Mouse (Mus musculus) hematopoietic stem cell, adult 5-6 weeks (primary cell): Measurements from ENCODE around the gene Pter. TPM values are rescaled to one million over a fixed set of nuclear protein-coding genes. Genes with fewer than 3 reads are reported as not detected.

Experiments used
- ATAC-seq, 2 experiments: fragments of 125-278 bp in 1 of 2; replicated peaks in 1 of 2; 2 replicates each; pipeline ENCODE4 v1.8.0; 2016 to 2017; ENCODE audit warnings: inconsistent platforms in 2 of 2, mild to moderate bottlenecking in 2 of 2, moderate number of reproducible peaks in 2 of 2, low read depth in 1 of 2, moderate TSS enrichment in 1 of 2; ENCODE audit not compliant: low FRiP score in 2 of 2, poor library complexity in 2 of 2, severe bottlenecking in 2 of 2, insufficient read depth in 1 of 2, low TSS enrichment in 1 of 2
- total RNA-seq: library from RNA; stranded (forward); fragments of 172-1452, 232-1000 nt; gene quantifications from 2 replicates; pipeline ENCODE4 v1.2.3, GENCODE M21; 2017

Pter gene
- 13.9 and 24.6 TPM in 2 replicates for total RNA-seq

DNA sequence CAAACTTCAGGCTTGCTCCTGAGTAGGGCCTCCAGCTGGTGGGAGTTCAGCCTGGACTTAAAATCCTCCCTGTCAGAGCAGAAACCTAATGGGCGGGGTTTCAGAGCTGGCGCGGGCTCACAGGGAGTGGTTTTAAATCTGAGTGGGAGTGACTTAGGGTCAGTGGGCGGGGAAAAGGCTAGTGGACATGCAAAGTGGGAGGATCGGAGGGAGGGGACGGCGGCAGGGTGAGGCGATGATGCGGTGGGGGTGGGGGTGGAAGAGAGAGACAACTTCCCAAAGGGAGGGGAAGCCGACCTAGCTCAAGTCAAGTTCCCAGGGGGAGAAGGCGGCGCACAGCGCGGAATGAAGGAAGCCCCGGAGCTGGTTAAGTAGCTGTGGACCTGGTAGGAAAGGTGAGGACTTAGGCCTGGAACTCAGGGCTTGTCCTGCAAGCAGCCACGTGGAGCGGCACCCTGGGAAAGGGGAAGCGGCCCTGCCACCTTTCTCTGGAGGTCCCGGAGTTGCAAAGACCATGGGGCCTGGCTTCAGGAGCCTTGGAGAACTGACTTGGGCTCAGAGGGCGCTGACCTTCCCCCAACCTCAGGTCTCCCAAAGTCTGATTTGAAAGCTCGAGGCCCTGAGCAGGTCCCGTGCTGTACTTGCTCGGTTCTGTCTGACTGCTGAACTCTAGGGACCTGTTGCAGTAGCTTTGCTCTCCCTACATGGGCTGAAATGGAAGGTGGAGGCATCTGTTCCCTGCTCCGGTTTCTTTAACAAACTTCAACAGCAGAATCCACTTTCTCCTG is at the start of gene Pter:
Gene Pter, plus strand, starts transcription at position 238 of the 788 bp plus-strand sequence.
- peak; percentile 98 for ATAC-seq

DNA sequence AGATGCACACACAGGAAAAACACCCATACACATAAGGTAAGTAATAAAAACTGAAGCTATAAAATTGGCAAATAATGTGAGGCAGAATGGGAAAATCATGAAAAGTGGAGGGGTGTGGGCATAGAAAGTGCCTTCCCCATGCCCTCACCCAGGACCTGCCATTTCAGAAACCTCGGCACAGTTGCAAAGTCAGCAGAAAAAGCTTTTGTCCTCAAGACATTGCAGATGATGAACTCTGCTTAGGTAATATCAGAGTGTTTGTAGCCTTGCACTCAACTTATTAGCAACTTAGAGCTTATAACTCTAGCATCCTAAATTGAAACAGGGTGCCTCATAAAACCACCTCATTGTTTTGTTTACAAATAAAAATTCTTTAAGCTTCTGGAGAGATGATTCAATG is 49.6 kb upstream of the Pter start:
- no peak for ATAC-seq

DNA sequence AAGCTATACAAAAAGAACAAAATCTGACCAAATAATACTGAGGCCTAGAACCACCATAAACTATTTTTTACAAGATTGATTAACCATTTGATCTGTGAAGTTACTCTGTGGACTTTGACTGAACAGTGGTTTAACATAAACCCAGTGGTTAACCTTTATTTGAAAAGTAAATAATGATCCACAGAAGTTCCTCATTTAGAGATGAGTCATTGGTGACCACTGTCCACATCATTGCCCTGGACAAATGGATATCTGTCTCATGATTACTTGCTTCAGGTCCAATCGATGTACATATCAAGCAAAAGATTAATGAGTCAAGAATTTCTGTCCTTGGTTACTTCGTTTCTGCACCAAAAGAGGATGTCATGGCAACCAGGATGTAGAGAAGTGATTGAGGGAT is 44.3 kb upstream of the Pter start:
- ATAC-seq: no peak

DNA sequence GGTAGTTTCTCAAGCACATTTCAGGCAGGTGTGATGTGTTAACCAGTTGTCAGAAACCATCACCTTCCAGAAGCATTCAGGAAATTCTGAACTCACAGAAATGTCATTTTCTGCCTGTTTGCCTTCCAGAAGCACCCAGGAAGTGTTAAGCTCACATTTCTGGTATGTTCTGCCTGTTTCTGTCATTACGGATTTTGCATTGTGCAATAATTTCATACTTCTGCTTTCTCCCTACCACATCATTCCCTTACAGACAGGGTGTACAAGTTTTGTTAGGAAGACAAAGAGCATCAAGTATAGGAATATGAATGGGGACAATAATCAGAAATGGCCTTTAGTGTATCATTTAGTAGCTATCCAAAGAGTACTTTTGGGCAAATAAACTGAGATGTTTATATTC is 42.8 kb upstream of the Pter start:
- ATAC-seq: no peak

DNA sequence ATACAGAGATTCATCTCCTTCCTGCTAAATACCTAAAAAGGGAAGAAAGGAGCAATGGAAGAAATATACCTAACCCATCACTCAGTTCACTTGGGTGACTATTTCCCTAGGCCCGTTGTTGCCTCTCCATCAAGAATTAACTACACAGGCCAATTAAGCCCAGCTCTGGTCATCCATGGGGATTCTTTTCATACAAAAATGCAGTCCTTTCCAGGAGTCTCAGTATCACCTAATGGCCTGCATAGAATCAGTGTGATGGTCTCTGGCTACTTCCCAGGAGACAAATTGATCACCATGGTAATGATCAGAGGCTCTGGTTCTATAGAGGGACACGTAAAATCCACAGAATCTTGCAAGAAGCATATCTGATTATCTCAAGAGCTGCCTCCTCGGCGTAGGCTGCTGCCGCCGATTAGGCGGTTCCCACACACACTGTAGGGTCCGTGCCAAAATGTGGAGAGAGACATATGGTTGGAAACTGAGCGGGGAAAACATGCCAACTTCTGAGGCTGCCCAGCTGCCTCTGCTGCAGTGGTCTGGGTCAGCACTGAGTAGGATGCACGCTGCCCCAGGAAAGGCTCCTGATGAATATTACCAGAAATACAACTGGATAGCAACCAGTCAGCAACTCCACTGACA is 40.4 kb upstream of the Pter start:
- ATAC-seq: no peak

DNA sequence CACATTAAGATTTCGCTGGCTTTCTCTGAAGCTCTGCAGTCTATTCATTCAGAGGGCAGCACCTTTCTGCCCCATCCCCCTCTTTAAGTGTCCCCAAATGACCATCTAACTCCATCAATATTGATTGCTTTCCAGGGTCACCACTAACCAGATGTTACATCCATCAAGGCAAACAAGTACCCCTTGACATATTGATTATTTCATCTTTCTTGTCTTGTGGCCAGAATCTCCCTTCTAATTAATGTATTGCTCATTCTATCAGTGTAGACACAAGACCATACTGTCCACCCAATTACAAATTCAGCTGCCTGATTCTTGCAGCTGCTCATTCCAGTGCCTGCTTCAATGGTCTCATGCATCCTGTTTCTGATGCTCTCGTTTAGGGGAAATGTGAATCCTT is 36.8 kb upstream of the Pter start:
- ATAC-seq: no peak

DNA sequence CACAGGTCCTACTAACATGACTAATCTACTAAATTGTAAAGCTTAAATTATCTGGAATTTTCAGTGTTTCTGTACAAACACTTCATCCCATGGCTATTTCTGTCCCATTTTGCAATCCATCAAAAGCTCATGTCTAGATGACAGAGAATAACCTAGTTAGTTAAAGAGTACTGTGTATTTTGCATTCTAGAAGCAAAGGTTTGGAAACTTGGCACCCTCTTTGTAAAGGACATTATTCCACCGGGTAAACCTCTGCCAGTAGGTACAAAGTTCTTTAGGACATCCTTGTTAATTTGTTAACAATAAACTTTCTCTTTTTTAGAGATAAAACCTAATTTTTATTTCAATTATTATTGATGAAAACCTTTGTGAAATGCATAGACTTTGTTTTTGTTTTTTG is 18.1 kb upstream of the Pter start:
- no peak for ATAC-seq

DNA sequence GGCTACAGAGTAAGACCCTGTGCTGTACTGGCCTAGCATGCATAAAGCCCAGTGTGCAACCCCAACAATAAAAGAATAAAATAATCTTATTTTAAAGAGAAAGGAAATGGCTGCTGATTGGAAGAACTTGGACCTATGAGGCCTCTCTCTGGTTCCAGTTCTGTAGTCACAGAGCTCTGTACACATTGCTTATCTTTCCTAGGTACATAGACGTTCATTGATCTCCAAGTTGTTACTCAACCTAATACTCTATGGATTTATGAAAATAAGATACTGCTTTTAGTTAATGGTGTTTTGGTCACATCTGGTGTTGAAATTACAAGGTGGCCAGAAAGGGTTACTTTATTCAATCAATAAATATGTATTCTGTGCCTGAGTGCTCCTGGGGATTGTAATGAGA is 1.8 kb downstream of the Pter start:
- ATAC-seq: no peak

DNA sequence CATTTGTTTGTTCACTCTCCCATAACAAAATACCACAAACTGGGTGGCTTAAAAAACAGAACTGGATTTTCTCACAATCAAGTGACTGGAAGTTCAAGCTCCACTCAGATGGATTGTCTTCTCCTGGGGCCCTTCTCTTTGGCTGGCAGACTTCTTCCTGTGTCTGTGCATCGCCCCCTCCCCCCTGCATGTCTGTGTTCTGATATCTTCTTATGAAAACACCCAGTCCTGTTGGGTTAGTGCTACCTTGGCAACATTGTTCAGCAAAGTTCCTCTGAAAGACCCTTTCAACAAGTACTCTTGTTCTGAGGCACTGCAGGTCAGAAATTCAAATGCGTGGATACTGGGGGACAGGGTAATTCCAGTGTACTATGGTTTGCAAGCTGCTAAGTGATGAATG is 6.5 kb downstream of the Pter start:
- no peak for ATAC-seq

DNA sequence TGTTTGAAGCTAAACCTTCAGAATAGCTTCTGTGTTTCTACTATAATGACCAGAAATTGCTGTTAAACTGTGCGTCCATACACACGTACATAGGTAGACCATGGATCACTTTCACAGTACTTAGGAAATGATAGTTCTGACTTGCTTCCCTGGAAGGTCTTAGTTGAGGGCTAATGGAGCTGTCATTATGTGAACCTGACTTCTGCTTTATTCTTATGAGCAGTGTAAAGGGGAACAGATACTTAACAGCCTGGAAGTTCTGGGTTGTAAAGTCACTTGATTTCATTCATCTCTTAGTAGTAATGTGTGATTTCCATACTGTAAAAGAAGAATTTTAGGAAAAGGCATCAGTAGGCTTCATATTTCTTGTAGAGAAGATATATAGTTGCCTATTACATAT is 10.1 kb downstream of the Pter start:
- no peak for ATAC-seq

DNA sequence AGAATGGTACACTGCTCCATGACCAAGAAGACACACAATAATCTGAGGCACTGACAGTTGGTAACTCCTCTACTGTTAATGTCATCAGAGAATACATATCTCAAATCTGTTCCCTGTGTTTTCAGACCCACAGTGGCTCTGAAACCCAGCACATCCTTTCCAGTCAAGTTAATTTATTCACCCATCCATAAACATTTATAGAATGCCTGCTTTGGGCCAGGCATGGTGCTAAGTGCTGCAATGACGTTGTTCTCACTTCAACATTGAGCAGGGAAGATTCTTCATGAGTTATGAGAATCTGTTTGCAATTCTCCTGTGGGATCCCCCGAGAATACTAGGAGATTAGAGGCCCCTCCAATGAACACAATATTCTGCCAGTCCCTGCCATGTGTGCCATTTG is 11.4 kb downstream of the Pter start:
- ATAC-seq: no peak

DNA sequence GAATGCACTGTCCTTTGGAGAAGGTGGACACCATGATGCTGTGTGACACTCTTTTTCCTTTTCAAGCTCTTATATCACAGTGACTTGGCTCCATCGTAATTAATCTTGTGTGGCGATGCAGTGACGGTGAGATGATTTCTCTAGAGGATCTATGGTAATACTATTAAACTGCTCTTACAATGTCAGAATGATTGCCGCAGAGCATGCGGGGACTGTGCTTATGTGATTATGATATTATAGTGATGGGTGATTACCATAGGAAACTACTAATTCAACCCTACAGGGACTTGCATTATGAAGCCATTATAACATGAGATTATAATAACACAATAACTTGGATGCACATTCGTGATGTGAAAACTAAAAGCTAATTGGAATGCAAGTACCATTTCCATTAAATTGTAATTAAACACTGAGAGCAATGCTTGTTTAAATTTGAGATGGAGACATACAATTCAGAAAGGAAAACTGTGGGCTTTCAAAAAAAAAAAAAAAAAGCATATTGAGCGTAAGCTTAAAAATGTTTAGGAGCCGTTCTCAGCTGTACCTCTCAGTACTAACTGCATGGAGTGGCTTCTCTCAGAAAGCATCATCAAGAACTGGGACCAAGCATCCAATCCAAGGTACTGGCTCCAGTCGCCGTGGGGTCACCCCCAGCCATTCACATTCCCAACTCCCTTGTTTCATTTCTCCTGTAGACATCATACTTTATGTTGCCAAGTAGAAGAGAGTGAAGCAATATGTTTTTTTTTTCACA is 13.8 kb downstream of the Pter start:
- ATAC-seq: no peak

DNA sequence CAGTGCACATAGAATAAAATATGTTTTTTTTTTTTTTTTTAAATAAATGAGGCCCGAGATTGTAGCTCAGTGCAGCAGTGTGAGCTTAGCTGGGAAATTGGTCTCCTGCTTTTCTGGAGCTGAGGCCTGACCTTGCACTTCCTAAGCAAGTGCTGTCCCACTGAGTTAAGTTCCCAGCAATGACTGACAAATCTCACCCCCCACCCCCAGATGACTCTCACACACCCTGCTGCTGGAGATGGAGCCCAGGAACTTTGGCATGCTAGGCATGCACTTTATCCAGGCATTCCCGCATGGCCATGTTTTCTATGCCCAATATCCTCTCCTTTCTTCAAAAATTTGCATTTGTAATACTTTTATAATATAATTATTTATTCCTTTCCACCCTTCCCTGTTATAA is 14.8 kb downstream of the Pter start:
- ATAC-seq: no peak

DNA sequence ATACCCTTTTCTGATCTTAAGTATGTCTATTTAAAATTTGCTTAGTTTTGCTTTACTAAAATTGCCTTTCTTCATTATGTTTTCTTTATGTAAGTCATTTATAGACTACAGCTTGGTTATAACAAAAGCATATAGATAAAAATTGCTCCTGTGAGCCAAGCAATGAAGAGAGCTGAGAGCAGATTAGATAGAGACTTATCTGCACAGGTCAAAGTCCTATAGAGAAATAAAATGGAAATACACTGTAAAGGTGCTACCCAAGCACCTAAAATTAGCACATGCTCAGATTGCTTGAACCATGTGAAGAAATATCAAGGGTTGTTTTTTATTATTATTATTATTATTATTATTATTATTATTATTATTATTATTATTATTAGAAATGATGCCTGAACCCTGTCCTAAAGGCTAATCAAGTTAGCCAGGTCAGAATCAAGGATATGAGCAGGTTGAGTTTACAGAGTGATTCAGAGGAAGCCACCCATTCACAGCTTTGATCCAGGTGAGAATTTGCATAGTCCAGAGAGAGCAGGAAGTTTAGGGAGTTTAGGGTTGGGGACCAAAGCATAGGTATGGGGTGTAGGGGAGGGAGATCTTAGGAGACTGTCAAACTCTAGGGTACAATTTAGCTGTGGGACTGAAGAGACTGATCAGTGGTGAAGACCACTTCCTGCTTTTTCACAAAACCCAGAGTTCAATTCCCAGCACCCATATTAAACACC is 33.0 kb downstream of the Pter start:
- ATAC-seq: no peak

DNA sequence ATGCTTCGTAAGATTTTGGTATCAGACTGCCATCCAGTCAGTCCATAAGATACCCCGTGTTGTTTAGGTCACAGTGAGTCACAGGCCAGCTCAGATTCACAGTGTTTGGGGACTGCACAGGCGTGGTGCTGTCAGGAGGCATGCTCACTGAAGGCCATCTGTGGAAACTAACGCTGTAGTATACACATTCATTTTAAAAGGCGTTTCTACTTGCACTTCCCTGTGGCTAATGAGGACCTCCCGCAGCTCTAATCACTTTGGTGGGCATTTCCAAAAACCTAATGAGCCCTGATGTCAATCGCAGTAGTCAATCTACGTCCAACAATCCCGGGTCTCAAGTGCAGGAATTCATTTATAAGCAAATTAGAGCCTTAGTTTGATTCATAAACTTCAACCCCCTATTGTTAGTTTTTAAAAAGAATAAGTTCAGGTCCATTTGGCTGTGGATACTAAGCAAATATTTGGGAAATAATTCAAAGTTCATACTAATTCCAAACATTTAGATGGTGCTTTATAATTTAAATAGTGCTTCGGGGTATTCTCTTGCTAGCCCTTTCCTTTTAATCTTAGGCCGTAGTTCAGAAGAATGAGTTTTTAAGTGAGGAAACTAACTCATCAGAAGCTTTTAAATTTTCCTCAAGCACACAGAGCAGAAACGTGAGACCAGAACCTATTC is 46.3 kb downstream of the Pter start:
- ATAC-seq: no peak

DNA sequence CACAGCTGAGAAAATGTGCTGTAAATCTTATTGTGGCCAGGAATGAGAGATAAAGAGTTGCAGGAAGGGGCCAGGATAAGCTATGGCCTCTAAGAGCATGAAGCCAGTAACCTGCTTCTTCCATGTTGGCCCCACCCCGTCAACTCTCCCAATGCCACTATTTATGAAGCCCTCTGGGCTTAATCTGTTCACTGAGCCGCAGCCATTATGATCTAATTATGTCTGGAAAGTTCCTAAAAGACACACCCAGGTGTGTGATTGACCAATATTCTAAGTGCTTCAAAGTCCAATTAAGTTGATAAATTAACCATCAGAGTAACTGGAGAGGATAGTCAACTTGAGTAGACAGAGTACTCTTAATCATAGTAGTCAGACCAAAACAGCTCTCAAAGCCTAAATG is 49.9 kb downstream of the Pter start:
- ATAC-seq: no peak

DNA sequence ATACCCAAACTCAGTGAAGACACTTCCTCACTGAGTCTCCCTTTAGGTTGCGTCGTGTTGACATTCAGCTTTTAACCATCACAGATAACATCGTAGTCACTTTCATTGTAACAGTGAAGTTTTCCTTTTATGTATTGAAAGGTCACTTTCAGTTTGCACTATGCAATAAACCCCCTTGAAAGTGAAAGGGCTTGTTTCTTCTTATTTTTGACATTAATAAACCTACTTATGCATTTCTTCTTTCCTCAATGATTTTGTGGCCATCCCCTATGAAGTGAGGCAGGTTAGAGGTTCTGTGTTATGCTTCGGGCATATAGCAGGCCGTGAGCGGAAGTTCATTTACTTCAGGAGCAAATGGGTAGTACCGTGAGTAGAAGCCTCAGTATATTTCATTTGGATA is 53.5 kb downstream of the Pter start:
- no peak for ATAC-seq
